Comparison of ENCODE assay signal across 17 mouse cellular contexts in the genomic region with DNA sequence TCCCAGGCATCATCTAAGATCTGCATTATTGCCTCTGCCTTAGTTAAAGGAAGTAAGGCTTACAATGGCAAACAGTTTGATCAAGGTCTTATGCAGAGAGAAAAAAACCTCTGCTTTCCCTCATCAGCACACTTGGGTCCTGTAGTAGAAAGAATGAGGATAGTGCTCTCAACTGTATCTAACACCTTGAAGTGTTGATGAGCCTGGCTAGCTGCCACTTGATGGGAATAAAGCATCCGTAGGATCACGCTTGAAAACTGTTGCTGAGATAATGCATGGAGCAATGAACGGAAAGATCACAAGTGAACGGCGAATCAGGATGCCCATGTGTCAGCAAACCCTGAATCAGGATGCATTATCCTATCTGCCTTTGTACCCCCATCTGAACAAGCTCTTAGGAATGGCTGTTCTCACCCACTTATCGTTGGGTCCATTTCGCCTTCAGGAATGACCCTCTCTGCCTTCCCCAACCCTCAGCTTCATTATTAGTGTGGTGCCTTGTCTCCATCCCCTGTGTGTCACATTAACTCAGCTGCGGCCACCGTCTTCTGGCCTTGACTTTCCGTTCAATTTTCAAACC.
"Had no signal": no experiment of that assay in that cellular context is flagged by ENCODE, and none has a peak within 500 bp of the region (broad histone marks: within the 10 kb centered on the region; RNA-seq: fewer than 3 reads in every experiment).

No protein-coding gene starts in this region.

- ATAC-seq: midbrain, embryonic 15.5 days had no signal

- H3K4me3 ChIP-seq: midbrain, embryonic 12.5 days; midbrain, embryonic 15.5 days; myocyte; neural tube, embryonic 13.5 days; neural tube, embryonic 15.5 days had no signal

- H3K27me3 ChIP-seq: midbrain, embryonic 12.5 days; midbrain, embryonic 15.5 days; neural tube, embryonic 13.5 days; neural tube, embryonic 15.5 days had no signal

- H3K9ac ChIP-seq: lung, embryonic 14.5 days; midbrain, embryonic 12.5 days; midbrain, embryonic 15.5 days; neural tube, embryonic 13.5 days; neural tube, embryonic 15.5 days had no signal

- DNase-seq: lung, adult 18-20 months; lung, embryonic 14.5 days; lung, postnatal 10 days; lung, postnatal 4 days; retina, postnatal 1 day; right cerebral cortex, adult 18-20 months; right cerebral cortex, postnatal 25 days; right cerebral cortex, postnatal 4 days; spleen, adult 18-20 months; thymus, adult 18-20 months; thymus, postnatal 14 days; thymus, postnatal 36 days had no signal

- H3K9me3 ChIP-seq: midbrain, embryonic 12.5 days; midbrain, embryonic 15.5 days; neural tube, embryonic 13.5 days; neural tube, embryonic 15.5 days had no signal

- H3K36me3 ChIP-seq: midbrain, embryonic 12.5 days; midbrain, embryonic 15.5 days; neural tube, embryonic 13.5 days; neural tube, embryonic 15.5 days had no signal

- H3K27ac ChIP-seq: midbrain, embryonic 12.5 days; midbrain, embryonic 15.5 days; neural tube, embryonic 13.5 days; neural tube, embryonic 15.5 days had no signal

- H3K4me2 ChIP-seq: lung, embryonic 14.5 days; midbrain, embryonic 12.5 days; midbrain, embryonic 15.5 days; neural tube, embryonic 13.5 days; neural tube, embryonic 15.5 days had no signal
